Mouse (Mus musculus): ENCODE measurements at regions not wholly inside any gene's neighbourhood (a gene's known extent, or its start where the extent isn't known, plus 50 kb on each side); places are given as distances from the start of the nearest gene placed in this dataset.

GRCm38 (mm10) chr19:60119051-60119450, 107.5 kb downstream of the Fam204a start:
- Histone ChIP-seq H3K4me3 (replicated peaks) (no peak overlapping the region), H3K27me3 (no peaks in the 10 kb centered on the region), H3K4me2 (replicated peaks) (no peak overlapping the region), H3K9ac (no peak overlapping the region), H3K4me1 (0 out of 2 replicates have a peak, but pooled peaks cover 5% of the 10 kb centered on the region), H3K36me3 (no peaks in the 10 kb centered on the region), H3K9me3 (replicated peaks) (no peaks in the 10 kb centered on the region), H3K27ac (replicated peaks) (no peak overlapping the region)
- no peak for ATAC-seq (ENCODE audit: insufficient number of reproducible peaks, low FRiP score, low TSS enrichment, low read depth)
- 22% methylated on average over 1 of the region's 1 CpGs for WGBS

GRCm38 (mm10) chr19:60113666-60114388, 112.7 kb downstream of the Fam204a start:
- Histone ChIP-seq H3K27ac (replicated peaks) (no peak overlapping the region), H3K9ac (no peak overlapping the region), H3K9me3 (replicated peaks) (no peaks in the 10 kb centered on the region), H3K4me2 (replicated peaks) (no peak overlapping the region), H3K36me3 (no peaks in the 10 kb centered on the region), H3K27me3 (no peaks in the 10 kb centered on the region), H3K4me3 (replicated peaks) (no peak overlapping the region), H3K4me1 (no peaks in the 10 kb centered on the region)
- WGBS: 34% methylated on average over 7 of the region's 7 CpGs
- no peak for ATAC-seq (ENCODE audit: insufficient number of reproducible peaks, low FRiP score, low TSS enrichment, low read depth)

GRCm38 (mm10) chr19:60110278-60110677, 116.2 kb downstream of the Fam204a start:
- 62% methylated on average over 6 of the region's 6 CpGs for WGBS
- H3K9ac ChIP-seq: no peak overlapping the region
- H3K4me2 ChIP-seq (replicated peaks): no peak overlapping the region
- ATAC-seq (ENCODE audit: insufficient number of reproducible peaks, low FRiP score, low TSS enrichment, low read depth): no peak
- no peaks in the 10 kb centered on the region for H3K27me3 ChIP-seq
- H3K4me1 ChIP-seq: no peaks in the 10 kb centered on the region
- no peak overlapping the region for H3K4me3 ChIP-seq (replicated peaks)
- no peak overlapping the region for H3K27ac ChIP-seq (replicated peaks)
- no peaks in the 10 kb centered on the region for H3K9me3 ChIP-seq (replicated peaks)
- H3K36me3 ChIP-seq: no peaks in the 10 kb centered on the region

- no peak overlapping the region for H3K9ac ChIP-seq
- 71% methylated on average over 8 of the region's 8 CpGs for WGBS
- H3K4me1 ChIP-seq: no peaks in the 10 kb centered on the region
- H3K4me3 ChIP-seq (replicated peaks): no peak overlapping the region
- ATAC-seq (ENCODE audit: insufficient number of reproducible peaks, low FRiP score, low TSS enrichment, low read depth): no peak
- H3K27ac ChIP-seq (replicated peaks): no peak overlapping the region
- H3K36me3 ChIP-seq: no peaks in the 10 kb centered on the region
- no peaks in the 10 kb centered on the region for H3K27me3 ChIP-seq
- H3K4me2 ChIP-seq (replicated peaks): no peak overlapping the region
- no peaks in the 10 kb centered on the region for H3K9me3 ChIP-seq (replicated peaks)
Measured at GRCm38 (mm10) chr19:60109488-60109887, 117.0 kb downstream of the Fam204a start.

- Histone ChIP-seq H3K9me3 (replicated peaks) (no peaks in the 10 kb centered on the region), H3K4me3 (replicated peaks) (no peak overlapping the region), H3K36me3 (no peaks in the 10 kb centered on the region), H3K27ac (replicated peaks) (no peak overlapping the region), H3K27me3 (no peaks in the 10 kb centered on the region), H3K4me1 (no peaks in the 10 kb centered on the region), H3K4me2 (replicated peaks) (no peak overlapping the region), H3K9ac (no peak overlapping the region)
- ATAC-seq (ENCODE audit: insufficient number of reproducible peaks, low FRiP score, low TSS enrichment, low read depth): no peak
- 62% methylated on average over 3 of the region's 3 CpGs for WGBS
Measured at GRCm38 (mm10) chr19:60097915-60098314, 128.6 kb downstream of the Fam204a start.

GRCm38 (mm10) chr19:60074986-60075385, 131.5 kb upstream of the Rab11fip2 start:
- Histone ChIP-seq H3K4me1 (no peaks in the 10 kb centered on the region), H3K4me2 (replicated peaks) (no peak overlapping the region), H3K9me3 (replicated peaks) (no peaks in the 10 kb centered on the region), H3K27ac (replicated peaks) (no peak overlapping the region), H3K4me3 (replicated peaks) (no peak overlapping the region), H3K27me3 (no peaks in the 10 kb centered on the region), H3K36me3 (no peaks in the 10 kb centered on the region), H3K9ac (no peak overlapping the region)
- no peak for ATAC-seq (ENCODE audit: insufficient number of reproducible peaks, low FRiP score, low TSS enrichment, low read depth)
- 19% methylated on average over 3 of the region's 3 CpGs for WGBS

GRCm38 (mm10) chr19:60073328-60073727, 129.9 kb upstream of the Rab11fip2 start:
- H3K4me2 ChIP-seq (replicated peaks): no peak overlapping the region
- H3K9ac ChIP-seq: no peak overlapping the region
- no peak overlapping the region for H3K27ac ChIP-seq (replicated peaks)
- no peaks in the 10 kb centered on the region for H3K27me3 ChIP-seq
- no peak overlapping the region for H3K4me3 ChIP-seq (replicated peaks)
- H3K9me3 ChIP-seq (replicated peaks): no peaks in the 10 kb centered on the region
- no peak for ATAC-seq (ENCODE audit: insufficient number of reproducible peaks, low FRiP score, low TSS enrichment, low read depth)
- no peaks in the 10 kb centered on the region for H3K36me3 ChIP-seq
- 39% methylated on average over 1 of the region's 1 CpGs for WGBS
- H3K4me1 ChIP-seq: no peaks in the 10 kb centered on the region

GRCm38 (mm10) chr19:60066183-60066582, 122.7 kb upstream of the Rab11fip2 start:
- H3K4me2 ChIP-seq (replicated peaks): no peak overlapping the region
- H3K9ac ChIP-seq: no peak overlapping the region
- no peaks in the 10 kb centered on the region for H3K9me3 ChIP-seq (replicated peaks)
- no peaks in the 10 kb centered on the region for H3K36me3 ChIP-seq
- no peak overlapping the region for H3K27ac ChIP-seq (replicated peaks)
- H3K4me3 ChIP-seq (replicated peaks): no peak overlapping the region
- no peak for ATAC-seq (ENCODE audit: insufficient number of reproducible peaks, low FRiP score, low TSS enrichment, low read depth)
- WGBS: 92% methylated on average over 3 of the region's 3 CpGs
- H3K27me3 ChIP-seq: no peaks in the 10 kb centered on the region
- no peaks in the 10 kb centered on the region for H3K4me1 ChIP-seq

GRCm38 (mm10) chr19:60055121-60055874, 111.8 kb upstream of the Rab11fip2 start:
- Histone ChIP-seq H3K27ac (replicated peaks) (no peak overlapping the region), H3K4me2 (replicated peaks) (no peak overlapping the region), H3K9me3 (replicated peaks) (no peaks in the 10 kb centered on the region), H3K9ac (no peak overlapping the region), H3K4me3 (replicated peaks) (no peak overlapping the region), H3K27me3 (no peaks in the 10 kb centered on the region), H3K4me1 (no peaks in the 10 kb centered on the region), H3K36me3 (no peaks in the 10 kb centered on the region)
- WGBS: 63% methylated on average over 4 of the region's 4 CpGs
- no peak for ATAC-seq (ENCODE audit: insufficient number of reproducible peaks, low FRiP score, low TSS enrichment, low read depth)

GRCm38 (mm10) chr19:60051151-60051550, 107.7 kb upstream of the Rab11fip2 start:
- Histone ChIP-seq H3K9me3 (replicated peaks) (no peaks in the 10 kb centered on the region), H3K36me3 (no peaks in the 10 kb centered on the region), H3K27me3 (no peaks in the 10 kb centered on the region), H3K4me3 (replicated peaks) (no peak overlapping the region), H3K27ac (replicated peaks) (no peak overlapping the region), H3K4me1 (no peaks in the 10 kb centered on the region), H3K4me2 (replicated peaks) (no peak overlapping the region), H3K9ac (no peak overlapping the region)
- 53% methylated on average over 9 of the region's 9 CpGs for WGBS
- ATAC-seq (ENCODE audit: insufficient number of reproducible peaks, low FRiP score, low TSS enrichment, low read depth): no peak

- Histone ChIP-seq H3K4me1 (no peaks in the 10 kb centered on the region), H3K36me3 (no peaks in the 10 kb centered on the region)
Measured at GRCm38 (mm10) chr19:60040721-60041120, 97.3 kb upstream of the Rab11fip2 start.

GRCm38 (mm10) chr19:60032667-60033066, 89.2 kb upstream of the Rab11fip2 start:
- H3K9me3 ChIP-seq (replicated peaks): no peaks in the 10 kb centered on the region
- no peaks in the 10 kb centered on the region for H3K36me3 ChIP-seq
- WGBS: 78% methylated on average over 2 of the region's 2 CpGs
- H3K27ac ChIP-seq (replicated peaks): no peak overlapping the region
- H3K27me3 ChIP-seq: no peaks in the 10 kb centered on the region
- no peak overlapping the region for H3K9ac ChIP-seq
- H3K4me1 ChIP-seq: no peaks in the 10 kb centered on the region
- no peak overlapping the region for H3K4me3 ChIP-seq (replicated peaks)
- ATAC-seq (ENCODE audit: insufficient number of reproducible peaks, low FRiP score, low TSS enrichment, low read depth): no peak
- H3K4me2 ChIP-seq (replicated peaks): no peak overlapping the region

More at GRCm38 (mm10) chr19:60040721-60041120, 97.3 kb upstream of the Rab11fip2 start:
- Histone ChIP-seq H3K27ac (replicated peaks) (no peak overlapping the region), H3K4me2 (replicated peaks) (no peak overlapping the region), H3K9ac (no peak overlapping the region), H3K4me3 (replicated peaks) (no peak overlapping the region), H3K9me3 (replicated peaks) (no peaks in the 10 kb centered on the region), H3K27me3 (no peaks in the 10 kb centered on the region)
- ATAC-seq (ENCODE audit: insufficient number of reproducible peaks, low FRiP score, low TSS enrichment, low read depth): no peak

Measured in embryonic facial prominence, embryonic 15.5 days (tissue).